Mouse (Mus musculus) hindbrain, embryonic 11.5 days (tissue): ENCODE data around the gene F830045P16Rik. TPM values are rescaled to one million over a fixed set of nuclear protein-coding genes. Genes with fewer than 3 reads are reported as not detected.
"Not testable (repeated sequence)": the region's sequence is repeated elsewhere in the genome, so short reads cannot be mapped to it uniquely, and the experiment has no call there.

ENCODE experiments used
- ATAC-seq: fragments of 200-750 bp; cut with Nextera tagmentation; 2 replicates; pipeline ENCODE4 v1.8.0; 2017; ENCODE audit warnings: mild to moderate bottlenecking, moderate TSS enrichment, moderate library complexity; ENCODE audit not compliant: low FRiP score
- DNase-seq: peaks from one replicate; pipeline ENCODE4 v3.0.0-alpha.2; 2015; ENCODE audit warnings: low spot score
- H3K27ac ChIP-seq: fragments of 300-500 bp; sonication (generic); 2 replicates; pipeline ENCODE4 v1.5.1; 2014; ENCODE audit warnings: mild to moderate bottlenecking, low read depth, low read length
- H3K27me3 ChIP-seq: fragments of 300-500 bp; sonication (generic); 2 replicates; pipeline ENCODE4 v1.6.1; 2014; ENCODE audit warnings: mild to moderate bottlenecking, low read length, moderate library complexity, mixed read lengths; ENCODE audit not compliant: control insufficient read depth, insufficient read depth
- H3K36me3 ChIP-seq: fragments of 300-500 bp; sonication (generic); 2 replicates; pipeline ENCODE4 v1.6.1; 2014; ENCODE audit warnings: mild to moderate bottlenecking, low read length, moderate library complexity, mixed read lengths; ENCODE audit not compliant: control insufficient read depth, insufficient read depth
- H3K4me1 ChIP-seq: fragments of 300-500 bp; sonication (generic); replicated peaks from 2 replicates; pipeline ENCODE4 v1.6.1; 2014; ENCODE audit warnings: low read length, mixed read lengths; ENCODE audit not compliant: control insufficient read depth, insufficient read depth
- H3K4me2 ChIP-seq: fragments of 300-500 bp; sonication (generic); replicated peaks from 2 replicates; pipeline ENCODE4 v1.6.1; 2014; ENCODE audit warnings: mild to moderate bottlenecking, low read depth, low read length
- H3K4me3 ChIP-seq: fragments of 300-500 bp; sonication (generic); 2 replicates; pipeline ENCODE4 v1.5.1; 2014; ENCODE audit warnings: low read depth, low read length
- H3K9ac ChIP-seq: fragments of 300-500 bp; sonication (generic); 2 replicates; pipeline ENCODE4 v1.6.1; 2014; ENCODE audit warnings: low read depth, low read length
- H3K9me3 ChIP-seq: fragments of 300-500 bp; sonication (generic); 2 replicates; pipeline ENCODE4 v1.6.1; 2016; ENCODE audit warnings: low read length; ENCODE audit not compliant: control insufficient read depth
- WGBS: fragments of 180-500 bp; shearing (Covaris S2); extraction: QIAGEN DNeasy Blood & Tissue Kit; methylation state at CpG from one replicate; pipeline ENCODE4 v1.1.7; 2014; 5-methylcytosine and 5-hydroxymethylcytosine counted together
- polyA plus RNA-seq: library from polyadenylated mRNA; unstranded; fragments of >200 nt; fragmentation: Nextera tagmentation; extraction: Ambion mirVana; gene quantifications from 2 replicates; pipeline ENCODE4 v1.2.1, GENCODE M21; 2014

The F830045P16Rik gene
- polyA plus RNA-seq, 1 experiment from 2014 or later, result not detected

DNA sequence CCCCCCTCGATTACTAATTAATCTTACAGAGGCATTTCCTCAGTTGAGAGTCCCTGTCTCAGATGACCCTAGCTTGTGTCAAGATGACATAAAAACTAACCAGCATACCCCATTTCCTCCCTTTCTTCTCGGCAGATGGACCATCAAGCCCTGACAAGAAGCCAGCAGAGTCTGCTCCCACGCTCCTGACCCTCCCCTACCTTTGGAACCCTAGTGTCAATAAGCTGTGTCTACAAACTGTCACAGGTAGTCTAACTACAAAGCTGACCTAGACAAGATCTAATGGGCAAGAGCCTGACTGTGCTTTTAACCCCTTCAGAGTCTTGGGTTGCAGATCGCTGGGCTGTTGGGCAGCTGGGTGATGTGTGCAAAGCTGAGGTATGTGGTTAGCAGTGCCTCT lies 10.1 kb downstream of the F830045P16Rik start:
- DNase-seq (no peak), ATAC-seq (no peak)
- no peaks in the 10 kb centered on the region; the same call in 1 of the 2 replicates for H3K4me1 ChIP-seq
- no peak overlapping the region for H3K4me2 ChIP-seq
- no peak overlapping the region for H3K4me3 ChIP-seq
- H3K27me3 ChIP-seq, result peaks cover 5% of the 10 kb centered on the region; the same call in 1 of the 2 replicates
- no peak overlapping the region for H3K9ac ChIP-seq
- H3K27ac ChIP-seq, result no peak overlapping the region
- WGBS, result 86% methylated on average over 4 of the region's 4 CpGs
- H3K36me3 ChIP-seq, result no peaks in the 10 kb centered on the region
- no peaks in the 10 kb centered on the region for H3K9me3 ChIP-seq

DNA sequence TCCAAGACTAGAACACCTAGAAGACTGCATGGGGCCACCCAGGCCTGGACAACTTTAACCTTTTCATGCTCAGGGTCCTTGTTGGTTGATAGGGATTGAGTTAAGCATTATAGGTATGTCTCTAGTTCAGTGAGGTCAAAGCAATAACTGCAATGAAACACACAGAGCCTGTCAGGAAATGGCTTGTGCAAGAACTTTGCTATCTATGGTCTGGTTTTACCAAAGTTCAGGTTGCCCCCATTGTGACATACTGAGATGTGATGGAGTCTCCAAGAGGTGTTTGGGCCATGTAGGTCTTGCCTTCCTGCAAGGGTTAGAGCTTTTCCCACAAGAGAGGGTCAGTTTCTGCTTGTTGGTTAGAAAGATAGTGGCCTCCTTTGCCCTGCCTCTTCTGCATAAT lies 10.8 kb downstream of the F830045P16Rik start:
- Histone ChIP-seq H3K9me3 (no peaks in the 10 kb centered on the region), H3K27me3 (peaks cover 5% of the 10 kb centered on the region; the same call in 1 of the 2 replicates), H3K4me1 (no peaks in the 10 kb centered on the region; the same call in 1 of the 2 replicates), H3K9ac (no peak overlapping the region), H3K36me3 (no peaks in the 10 kb centered on the region), H3K27ac (no peak overlapping the region), H3K4me3 (no peak overlapping the region), H3K4me2 (no peak overlapping the region)
- DNase-seq (no peak), ATAC-seq (no peak)

DNA sequence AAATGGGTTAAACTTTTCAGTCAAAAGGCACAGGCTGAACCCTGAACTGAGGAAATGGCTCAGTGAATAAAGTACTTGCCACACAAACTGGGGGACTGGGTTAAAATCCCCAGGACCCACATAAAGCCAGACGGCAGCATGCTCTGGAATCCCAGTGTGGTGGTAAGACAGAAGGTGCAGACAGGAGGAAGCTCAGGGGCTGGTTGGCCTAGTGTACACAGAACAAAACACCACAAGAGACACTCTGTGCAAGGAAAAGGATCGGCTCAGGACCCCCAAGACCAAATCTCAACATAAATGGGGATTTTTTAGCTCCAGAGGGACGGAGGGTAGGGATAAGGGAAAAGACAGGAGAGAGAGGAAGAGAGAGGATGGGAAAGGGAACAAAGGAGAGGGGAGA lies 17.9 kb downstream of the F830045P16Rik start:
- H3K27me3 ChIP-seq, result 0 out of 2 replicates have a peak, but pooled peaks cover 2% of the 10 kb centered on the region
- H3K36me3 ChIP-seq, result no peaks in the 10 kb centered on the region
- DNase-seq (no peak), ATAC-seq (no peak)
- no peak overlapping the region for H3K4me2 ChIP-seq
- WGBS, result 71% methylated on average over 3 of the region's 3 CpGs
- H3K27ac ChIP-seq, result no peak overlapping the region
- no peaks in the 10 kb centered on the region for H3K4me1 ChIP-seq
- no peak overlapping the region for H3K9ac ChIP-seq
- no peak overlapping the region for H3K4me3 ChIP-seq
- no peaks in the 10 kb centered on the region for H3K9me3 ChIP-seq

DNA sequence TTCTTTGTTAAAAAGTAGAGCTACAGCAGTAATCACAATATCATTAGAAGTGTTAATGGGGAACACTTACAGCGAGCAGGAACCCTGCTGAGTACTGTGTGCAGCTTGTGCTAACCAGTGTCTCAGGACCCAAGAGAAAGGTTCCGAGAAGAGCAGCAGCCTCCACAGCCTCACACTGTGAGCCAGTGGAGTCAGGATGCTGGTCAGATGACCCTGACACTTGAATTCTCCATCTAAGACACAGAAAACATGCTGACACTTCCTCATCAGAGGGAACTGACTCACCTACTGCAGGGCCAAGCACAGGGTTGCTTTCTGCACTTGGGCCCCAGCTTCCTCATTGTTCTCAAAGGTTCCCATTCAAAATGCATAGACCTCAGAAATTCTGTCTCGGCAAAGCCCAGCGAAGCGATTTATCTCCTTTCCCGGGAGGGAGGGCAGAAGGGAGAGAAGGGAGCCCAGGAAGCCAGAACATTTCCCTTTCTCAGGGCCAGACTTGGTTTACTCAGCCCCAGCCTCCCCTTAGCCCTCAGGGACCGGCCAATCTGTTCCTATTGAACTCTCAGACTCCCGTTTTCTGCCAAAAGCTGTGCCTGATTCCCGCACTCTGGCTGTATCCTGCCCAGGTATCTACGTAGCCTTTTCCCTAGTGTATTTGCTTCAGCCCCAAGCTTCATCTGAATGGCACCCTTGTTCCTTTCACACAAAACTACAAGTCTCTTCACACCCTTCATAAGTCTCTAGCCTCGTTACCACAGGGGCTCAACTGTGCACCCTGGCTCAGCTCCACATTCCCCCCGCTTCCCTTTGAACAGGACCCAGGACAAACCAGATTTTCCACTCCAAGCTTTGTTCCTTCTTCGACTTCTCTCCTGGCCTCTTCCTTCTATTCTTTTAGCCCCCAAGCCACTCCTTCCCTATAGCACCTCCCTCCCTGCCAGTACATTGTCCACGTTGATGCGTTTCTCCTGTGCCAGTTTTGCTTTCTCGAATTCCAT lies 21.2 kb downstream of the F830045P16Rik start:
- 52% methylated on average over 16 of the region's 16 CpGs for WGBS
- DNase-seq (no peak), ATAC-seq (no peak)
- no peaks in the 10 kb centered on the region for H3K4me1 ChIP-seq
- no peaks in the 10 kb centered on the region for H3K9me3 ChIP-seq
- H3K9ac ChIP-seq, result no peak overlapping the region
- no peak overlapping the region for H3K27ac ChIP-seq
- H3K36me3 ChIP-seq, result no peaks in the 10 kb centered on the region
- H3K4me3 ChIP-seq, result no peak overlapping the region
- 0 out of 2 replicates have a peak, but pooled peaks cover 2% of the 10 kb centered on the region for H3K27me3 ChIP-seq
- H3K4me2 ChIP-seq, result no peak overlapping the region

DNA sequence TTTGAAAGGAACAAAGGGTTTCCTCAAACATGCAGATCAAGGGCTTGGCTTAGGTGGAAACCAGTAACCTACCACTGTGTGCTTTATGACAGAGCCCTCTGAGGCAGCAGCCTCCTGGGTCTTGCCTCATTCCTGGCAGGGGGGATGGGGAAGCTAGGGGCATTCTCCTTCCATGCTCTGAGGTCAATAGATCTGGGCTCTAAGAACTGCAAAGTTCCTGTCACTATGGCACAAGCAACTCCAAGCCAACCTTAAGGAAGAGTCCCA lies 22.1 kb downstream of the F830045P16Rik start:
- Histone ChIP-seq H3K36me3 (no peaks in the 10 kb centered on the region), H3K4me2 (no peak overlapping the region), H3K4me1 (no peaks in the 10 kb centered on the region), H3K4me3 (no peak overlapping the region), H3K9ac (no peak overlapping the region), H3K27ac (no peak overlapping the region), H3K9me3 (no peaks in the 10 kb centered on the region), H3K27me3 (0 out of 2 replicates have a peak, but pooled peaks cover 2% of the 10 kb centered on the region)
- ATAC-seq (no peak), DNase-seq (no peak)

DNA sequence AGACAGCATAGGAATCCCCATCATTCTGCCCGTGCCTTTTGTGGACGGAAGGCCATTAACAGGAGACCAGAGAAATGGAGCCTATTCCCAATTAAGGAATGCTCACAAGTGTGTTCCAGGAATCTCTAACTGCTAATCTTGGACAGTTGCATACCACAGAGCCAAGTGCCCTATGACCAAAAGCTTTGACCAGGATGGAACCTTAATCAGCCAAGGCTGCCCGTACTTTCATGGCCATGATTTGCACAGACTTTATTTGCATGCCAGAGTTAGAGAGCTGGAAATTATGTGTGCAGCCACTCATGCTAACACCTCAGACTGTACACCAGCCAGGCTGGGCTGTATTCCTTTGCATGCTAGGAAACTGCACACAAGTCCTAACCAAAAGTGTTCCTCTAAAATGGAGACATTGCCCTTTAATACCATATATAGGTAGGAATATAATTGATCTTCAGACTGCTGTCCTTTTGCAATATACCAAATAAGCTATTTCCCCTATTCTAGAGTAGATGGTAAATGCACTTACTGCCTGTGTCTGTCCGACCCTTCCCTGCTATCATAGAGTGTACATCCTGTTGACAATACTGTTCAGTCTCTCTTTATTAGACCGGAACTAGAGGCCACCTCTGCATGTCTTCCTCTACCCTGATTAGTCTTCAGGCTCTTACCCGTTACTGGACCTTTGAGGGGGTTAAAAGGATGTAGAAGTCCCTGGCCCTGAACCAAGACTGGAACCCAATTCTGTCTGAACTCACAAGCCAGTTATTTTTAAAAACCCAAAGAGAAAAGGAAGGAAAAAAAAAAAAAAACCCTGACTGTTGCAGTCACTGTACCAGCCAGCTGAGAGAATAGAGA lies 22.6 kb downstream of the F830045P16Rik start:
- DNase-seq (no peak), ATAC-seq (no peak)
- Histone ChIP-seq H3K36me3 (no peaks in the 10 kb centered on the region), H3K4me3 (no peak overlapping the region), H3K27ac (no peak overlapping the region), H3K9ac (no peak overlapping the region), H3K9me3 (no peaks in the 10 kb centered on the region), H3K4me2 (no peak overlapping the region), H3K4me1 (no peaks in the 10 kb centered on the region), H3K27me3 (0 out of 2 replicates have a peak, but pooled peaks cover 2% of the 10 kb centered on the region)
- WGBS, result 91% methylated on average over 6 of the region's 6 CpGs

DNA sequence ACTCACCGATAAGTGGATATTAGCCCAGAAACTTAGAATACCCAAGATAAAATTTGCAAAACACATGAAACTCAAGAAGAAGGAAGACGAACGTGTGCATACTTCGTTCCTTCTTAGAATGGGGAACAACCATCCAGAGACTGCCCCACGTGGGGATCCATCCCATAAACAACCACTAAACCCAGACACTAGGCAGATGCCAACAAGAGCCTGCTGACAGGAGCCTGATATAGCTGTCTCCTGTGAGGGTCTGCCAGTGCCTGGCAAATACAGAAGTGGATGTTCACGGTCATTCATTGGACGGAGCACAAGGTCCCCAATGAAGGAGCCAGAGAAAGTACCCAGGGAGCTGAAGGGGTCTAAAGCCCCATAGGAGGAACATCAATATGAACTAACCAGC lies 24.3 kb downstream of the F830045P16Rik start:
- not testable (repeated sequence) for ATAC-seq, H3K4me3 ChIP-seq
- WGBS, result 89% methylated on average over 7 of the region's 7 CpGs

DNA sequence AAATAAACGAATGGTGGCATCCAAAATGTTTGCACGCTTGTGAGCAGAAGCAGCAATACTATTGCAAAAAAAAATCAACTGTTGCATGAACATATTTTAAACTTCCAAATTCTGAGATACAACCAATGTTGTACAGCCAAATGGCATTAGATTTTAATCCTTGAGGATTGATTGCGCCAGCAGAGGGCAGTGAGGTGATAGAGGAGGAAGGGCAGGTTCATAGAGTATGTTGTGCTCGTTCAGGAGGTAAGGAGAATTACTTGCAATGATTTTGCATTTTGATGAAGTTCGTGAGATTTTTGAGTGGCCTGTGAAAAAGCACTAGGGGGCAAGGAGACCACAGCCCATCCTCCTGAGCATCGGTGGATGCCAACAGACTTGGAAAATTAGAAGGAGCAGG lies 33.8 kb downstream of the F830045P16Rik start:
- no peak overlapping the region for H3K27ac ChIP-seq
- 31% methylated on average over 6 of the region's 6 CpGs for WGBS
- no peaks in the 10 kb centered on the region for H3K9me3 ChIP-seq
- no peaks in the 10 kb centered on the region for H3K36me3 ChIP-seq
- H3K9ac ChIP-seq, result no peak overlapping the region
- ATAC-seq (no peak), DNase-seq (peak; percentile 44)
- H3K4me2 ChIP-seq, result no peak overlapping the region
- H3K27me3 ChIP-seq, result no peaks in the 10 kb centered on the region
- H3K4me3 ChIP-seq, result no peak overlapping the region
- no peaks in the 10 kb centered on the region for H3K4me1 ChIP-seq

More for the DNA sequence above, 24.3 kb downstream of the F830045P16Rik start:
- not testable (repeated sequence) for H3K4me2 ChIP-seq, H3K9me3 ChIP-seq, DNase-seq, H3K27me3 ChIP-seq, H3K27ac ChIP-seq, H3K9ac ChIP-seq, H3K4me1 ChIP-seq, H3K36me3 ChIP-seq
